Mouse (Mus musculus) B cell, adult 2 months (primary cell): ENCODE results near the gene Aspg.

Experiments used
- DNase-seq, 2 experiments: peaks; one replicate each; pipeline ENCODE4 v3.0.0; 2022

Aspg gene

DNA sequence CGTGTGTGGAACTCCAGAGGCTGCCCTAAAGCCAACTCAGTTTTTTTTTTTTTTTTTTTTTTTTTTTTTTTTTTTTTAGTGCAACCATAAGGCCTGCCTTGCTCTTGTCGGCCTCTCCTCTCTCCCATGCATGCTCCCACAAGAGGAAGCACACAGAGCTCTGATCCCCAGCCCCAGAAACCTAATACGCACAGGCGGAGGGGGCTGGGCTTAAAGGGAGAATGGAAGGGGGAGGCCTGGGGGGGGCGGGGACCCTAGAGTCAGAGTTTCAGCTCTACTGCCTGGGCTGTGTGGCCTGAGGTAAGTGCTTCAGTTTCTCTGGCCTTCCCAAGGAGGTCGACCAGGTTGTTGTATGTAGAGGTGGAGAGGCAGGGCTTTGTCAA, 45.5 kb downstream of the Aspg start:
- DNase-seq, result no peak

DNA sequence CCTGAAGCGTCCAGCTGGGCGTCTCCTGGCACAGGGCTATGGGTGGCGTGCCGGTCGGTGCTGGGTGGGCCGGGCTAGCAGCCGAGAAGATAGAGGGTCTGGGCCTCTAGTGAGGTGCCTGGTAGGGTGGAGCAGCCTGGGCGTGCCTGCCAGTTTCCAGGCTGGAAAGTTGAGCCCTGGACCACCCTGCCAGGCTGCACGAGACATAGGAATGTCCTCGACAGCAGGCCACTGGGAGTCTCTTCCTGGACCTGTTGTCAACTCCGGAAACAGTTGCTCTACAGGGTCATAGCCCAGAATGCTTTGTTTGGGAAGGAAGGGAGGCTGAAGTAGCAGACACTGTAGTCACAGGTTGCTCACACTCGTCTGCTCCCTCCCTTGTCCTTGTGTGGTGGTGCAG, 47.1 kb downstream of the Aspg start:
- no peak for DNase-seq

DNA sequence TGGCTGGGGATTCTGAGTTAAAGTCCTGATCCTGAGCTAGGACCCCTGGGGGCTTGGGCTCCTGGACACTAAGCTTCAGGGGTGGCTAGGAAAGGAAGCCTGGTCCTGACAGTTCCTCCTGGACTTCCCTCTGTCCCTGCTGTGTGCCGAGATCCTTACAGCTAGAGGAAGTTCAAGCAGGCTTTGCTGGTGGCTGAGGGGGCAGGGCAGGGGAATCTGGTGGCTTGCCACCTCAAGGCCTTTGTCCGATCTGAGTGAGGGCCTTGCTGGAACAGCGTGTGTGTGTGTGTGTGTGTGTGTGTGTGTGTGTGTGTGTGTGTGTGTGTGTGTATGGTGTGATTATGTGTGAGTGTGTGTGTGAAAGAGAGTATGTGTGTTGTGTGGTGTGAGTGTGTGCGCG, 48.0 kb downstream of the Aspg start:
- DNase-seq, result no peak

DNA sequence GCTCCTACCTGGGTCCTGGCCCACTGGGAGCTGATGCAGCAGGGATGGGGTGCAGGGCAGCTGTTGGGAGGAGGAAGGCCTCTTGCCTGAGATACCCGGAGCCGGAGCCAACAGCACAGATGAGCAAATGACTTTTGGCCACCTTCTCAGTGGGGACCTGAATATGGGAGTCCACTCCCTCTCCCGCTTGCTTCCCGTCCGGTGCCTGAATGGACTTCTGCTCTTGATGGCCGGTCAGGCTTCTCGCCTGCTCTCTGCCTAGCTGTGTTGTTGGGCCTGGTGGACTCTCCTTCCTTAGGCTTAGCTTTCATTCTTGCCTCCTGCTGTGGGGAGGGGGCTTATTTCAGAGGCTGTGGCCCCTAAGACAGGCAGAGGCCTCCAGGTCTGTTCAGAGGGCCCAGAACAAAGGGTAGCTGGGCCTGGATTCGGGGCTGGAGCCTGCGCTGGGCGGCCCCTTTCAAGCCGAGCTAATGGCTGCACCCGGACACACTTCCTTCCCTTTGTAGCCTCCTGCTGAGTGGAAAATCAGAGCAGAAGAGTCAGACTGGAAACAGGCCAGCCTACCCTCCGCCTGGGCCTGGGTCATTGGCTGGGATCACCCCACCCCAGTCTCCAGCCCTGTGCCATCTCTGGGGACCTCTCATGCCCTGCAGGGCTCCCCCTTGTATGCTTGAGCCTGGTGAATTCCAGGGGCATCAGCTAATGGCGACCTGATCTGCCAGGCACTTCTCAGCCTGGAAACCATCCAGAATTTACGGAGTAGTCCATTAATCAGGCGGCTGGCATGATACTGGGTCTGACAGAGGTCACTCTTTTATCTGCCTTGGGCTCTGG, 49.0 kb downstream of the Aspg start:
- DNase-seq, result no peak

DNA sequence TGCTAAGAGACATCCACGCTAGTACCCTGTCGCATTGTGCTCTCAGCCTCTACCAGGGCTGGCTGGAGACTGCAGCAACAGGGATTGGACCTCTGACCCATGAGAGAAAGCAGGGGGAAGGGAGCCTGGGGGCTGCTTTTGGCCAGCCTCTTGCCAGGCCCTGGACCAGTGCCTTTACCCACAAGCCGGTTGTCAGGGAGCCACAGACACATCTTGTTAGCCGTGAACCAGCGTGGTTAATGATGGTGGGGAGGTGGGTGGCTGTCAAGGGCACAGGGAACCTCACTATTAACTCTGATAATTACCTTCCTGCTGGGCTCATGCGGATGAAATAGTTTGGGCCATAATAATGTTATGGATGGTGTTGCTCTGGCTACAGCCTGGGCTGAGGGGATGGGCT, 50.3 kb downstream of the Aspg start:
- DNase-seq, result no peak

DNA sequence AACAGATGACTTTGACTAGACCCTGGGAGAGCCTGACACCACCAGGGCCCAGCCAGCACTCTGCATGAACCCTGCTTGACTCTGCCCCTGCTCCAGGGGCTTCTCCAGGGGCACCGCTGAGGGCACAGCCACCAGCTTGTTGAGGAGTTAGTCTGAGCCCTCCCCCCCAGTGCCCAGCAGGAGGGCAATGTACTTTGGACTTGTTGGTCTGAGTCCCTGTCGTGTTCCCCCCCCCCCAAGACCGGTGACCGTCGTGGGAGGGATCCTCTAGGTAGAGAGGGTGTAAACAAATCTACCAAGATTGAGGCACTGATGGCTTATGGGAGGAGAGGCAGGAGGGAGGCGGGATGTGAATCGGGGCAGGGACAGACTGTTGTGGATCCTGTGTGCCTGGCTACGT, 51.8 kb downstream of the Aspg start:
- no peak for DNase-seq

DNA sequence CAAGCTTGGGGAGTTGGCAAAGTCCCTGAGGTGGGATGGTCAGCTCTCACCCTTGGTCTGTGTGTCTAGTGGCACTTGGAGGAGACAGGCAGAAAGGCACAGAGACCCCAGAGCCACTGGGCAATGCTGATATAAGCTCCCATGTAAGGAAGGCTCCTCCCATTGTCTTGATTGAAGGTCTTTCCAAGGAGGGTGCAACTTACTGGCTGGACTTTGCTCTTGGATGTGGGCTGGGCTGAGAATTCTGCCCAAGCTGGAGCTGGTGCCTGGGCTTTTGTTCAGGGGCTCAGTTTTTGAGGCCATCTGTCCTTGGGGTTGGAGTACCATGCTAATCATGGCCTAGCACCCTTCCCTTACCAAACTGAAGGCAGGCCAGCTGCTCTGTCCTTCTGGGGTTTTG, 52.3 kb downstream of the Aspg start:
- no peak for DNase-seq

DNA sequence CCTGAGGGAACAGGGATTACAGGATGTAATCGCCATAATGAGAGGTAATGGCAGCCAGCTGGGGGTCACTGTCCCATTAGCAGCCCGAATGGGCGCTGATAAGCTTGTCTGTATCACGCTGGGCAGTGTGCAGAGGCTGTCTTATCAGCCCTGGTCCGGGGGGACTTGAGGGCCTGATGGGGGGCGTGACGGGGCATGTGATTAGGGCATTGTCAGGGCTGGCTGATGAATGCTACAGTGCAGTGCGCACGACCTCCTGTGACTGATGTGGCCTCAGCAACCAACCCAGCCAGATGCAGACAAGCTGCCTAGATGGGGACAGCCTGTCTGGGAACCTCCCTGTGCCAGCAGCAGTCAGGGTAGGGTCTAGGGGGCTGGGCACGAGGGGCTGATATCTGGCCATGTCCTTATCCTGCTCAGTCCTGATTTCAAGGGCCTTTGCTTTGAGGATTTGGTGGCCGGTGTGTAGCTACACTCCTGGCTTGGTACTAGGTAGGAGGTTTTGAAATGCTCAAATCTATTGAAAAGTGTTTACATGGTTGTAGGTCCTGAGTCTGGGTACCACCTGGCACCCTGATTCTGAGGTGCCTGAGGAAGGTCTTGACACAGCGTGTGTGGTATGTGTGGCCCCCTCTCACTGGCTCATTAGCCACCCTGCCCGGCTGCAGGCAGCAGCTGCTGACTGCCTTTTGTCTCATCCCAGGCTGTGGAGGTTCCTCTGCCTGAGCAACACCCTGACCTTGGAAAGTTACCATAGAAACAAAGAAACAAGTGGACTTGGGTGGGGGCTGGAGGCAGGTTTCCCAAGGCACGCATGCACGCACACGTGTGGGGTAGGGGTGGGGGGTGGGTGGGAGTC, 57.7 kb downstream of the Aspg start:
- DNase-seq, result no peak

DNA sequence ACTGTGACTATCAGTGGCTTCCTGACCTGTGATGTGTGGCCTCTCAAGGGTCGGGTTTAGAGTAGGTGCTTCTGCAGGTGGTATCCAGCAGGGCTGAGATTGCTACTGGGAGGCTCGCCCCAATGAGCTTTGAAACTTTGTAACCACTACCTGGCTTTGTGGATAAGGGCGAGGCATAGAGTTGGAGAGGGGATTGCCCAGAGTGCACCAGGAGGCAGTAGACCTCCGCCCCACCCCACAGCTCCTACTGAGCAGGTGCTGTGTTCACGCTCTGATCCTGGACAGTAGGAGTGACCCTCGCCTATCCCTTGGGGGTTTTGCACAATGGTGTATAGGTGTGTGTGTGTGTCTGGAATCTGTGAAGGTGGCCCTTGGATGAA, 58.4 kb downstream of the Aspg start:
- no peak for DNase-seq

DNA sequence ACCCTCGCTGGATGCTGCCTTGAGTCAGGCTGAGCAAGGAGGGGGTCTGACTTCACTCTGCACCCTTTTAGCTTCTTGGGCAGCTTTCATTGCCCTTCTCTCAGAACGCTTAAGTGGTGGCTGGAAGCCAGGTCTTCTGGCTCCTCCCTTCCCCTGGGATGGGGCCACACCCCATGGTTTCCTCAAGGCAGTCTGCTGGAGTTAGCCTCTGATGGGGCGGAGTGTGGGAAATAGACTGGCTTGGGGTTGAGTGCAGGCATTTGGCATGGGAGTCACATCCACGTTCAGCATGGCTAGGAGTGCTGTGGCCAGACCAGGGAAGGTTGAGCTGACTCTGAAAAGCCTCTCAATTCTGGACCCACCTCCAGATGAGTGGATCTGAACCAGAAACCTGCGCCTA, 62.8 kb downstream of the Aspg start:
- DNase-seq, result no peak

DNA sequence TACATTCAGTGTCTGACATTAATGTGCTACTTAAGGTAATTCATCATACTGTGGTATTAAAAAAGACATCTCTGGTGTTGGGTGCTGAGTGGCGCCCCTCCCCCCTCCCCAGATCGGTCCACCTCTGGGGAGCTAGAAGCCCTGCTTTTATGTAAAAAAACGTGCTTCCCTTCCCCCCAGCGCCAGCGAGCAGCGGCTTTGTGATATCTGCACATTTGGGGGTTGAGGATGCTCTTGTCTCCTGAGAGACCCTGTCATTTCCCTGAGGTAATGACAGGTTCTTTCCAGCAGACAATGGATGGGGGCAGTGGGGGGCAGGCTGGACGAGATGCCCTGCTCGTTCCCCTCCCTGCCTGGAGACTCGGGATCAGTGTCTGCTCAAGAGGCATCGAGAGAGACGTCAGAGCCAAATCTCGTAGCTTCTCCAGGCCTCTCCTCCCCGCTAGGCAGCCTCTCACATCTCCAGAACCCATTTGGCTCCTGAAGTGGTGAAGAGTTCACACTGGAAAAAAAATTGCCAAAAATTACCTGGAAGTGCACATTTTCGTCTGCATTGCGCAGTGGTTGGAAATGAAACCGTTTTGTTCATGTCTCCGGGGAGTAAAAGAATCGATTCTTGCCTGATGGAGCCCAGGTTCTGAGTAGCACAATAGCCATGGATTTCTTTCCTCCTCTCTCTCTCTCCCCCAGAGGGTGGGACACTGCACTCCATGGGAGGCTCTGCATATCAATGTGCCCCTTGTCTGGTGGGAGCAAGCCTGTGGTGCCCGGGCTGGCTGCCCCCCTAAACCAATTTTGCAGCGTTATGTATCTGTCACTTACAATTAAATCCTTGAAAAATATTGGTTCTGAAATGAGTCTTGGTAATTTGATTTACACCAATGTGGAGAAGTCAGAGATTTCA, 64.4 kb downstream of the Aspg start:
- no peak for DNase-seq

DNA sequence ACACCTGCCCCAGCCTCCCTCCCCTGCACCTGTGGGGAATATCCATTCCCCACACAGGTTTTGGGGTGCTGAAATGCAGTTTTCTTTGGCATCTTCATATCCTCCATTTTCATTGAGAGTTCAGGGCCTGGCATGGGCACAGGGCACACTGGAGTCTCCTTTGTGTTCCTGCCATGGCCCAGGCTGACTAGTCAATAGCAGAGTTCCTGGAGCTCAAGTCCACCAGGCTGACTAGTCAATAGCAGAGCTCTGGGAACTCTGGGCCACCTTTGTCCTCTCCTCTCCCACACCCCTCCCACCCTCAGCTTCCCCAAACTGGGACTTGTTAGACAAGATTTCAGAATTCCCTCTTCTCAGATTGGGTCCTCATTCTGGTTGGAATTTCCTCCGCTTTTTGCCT, 65.2 kb downstream of the Aspg start:
- no peak for DNase-seq

DNA sequence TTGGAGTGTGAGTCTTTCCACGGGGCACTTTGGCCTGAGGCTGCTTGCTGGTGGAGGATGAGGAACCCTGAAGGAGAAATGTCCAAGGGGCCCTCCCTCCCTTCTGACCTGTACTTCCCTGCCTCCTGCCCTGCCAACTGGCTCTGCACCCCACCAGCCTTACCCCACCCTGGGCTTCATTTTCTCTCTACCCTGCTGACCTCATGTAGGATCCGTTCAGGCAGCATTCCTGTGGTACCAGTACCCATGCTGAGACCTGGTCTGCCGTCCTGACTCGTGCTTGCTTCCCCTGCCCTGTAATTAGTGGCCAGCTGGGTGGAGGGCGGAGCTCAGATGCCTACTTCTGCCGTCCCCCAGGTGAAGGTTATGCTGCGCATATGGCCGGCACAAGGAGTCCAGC, 65.7 kb downstream of the Aspg start:
- no peak for DNase-seq
